Mouse (Mus musculus) hindbrain, embryonic 11.5 days (tissue): ENCODE results near the gene Apol9b. TPM values are rescaled to one million over a fixed set of nuclear protein-coding genes. Genes with fewer than 3 reads are reported as not detected.
"Not testable (repeated sequence)": the region's sequence is repeated elsewhere in the genome, so short reads cannot be mapped to it uniquely, and the experiment has no call there.

Experiments used
- ATAC-seq: fragments of 200-750 bp; cut with Nextera tagmentation; 2 replicates; pipeline ENCODE4 v1.8.0; 2017; ENCODE audit warnings: mild to moderate bottlenecking, moderate TSS enrichment, moderate library complexity; ENCODE audit not compliant: low FRiP score
- DNase-seq: peaks from one replicate; pipeline ENCODE4 v3.0.0-alpha.2; 2015; ENCODE audit warnings: low spot score
- H3K27ac ChIP-seq: fragments of 300-500 bp; sonication (generic); 2 replicates; pipeline ENCODE4 v1.5.1; 2014; ENCODE audit warnings: mild to moderate bottlenecking, low read depth, low read length
- H3K27me3 ChIP-seq: fragments of 300-500 bp; sonication (generic); 2 replicates; pipeline ENCODE4 v1.6.1; 2014; ENCODE audit warnings: mild to moderate bottlenecking, low read length, moderate library complexity, mixed read lengths; ENCODE audit not compliant: control insufficient read depth, insufficient read depth
- H3K36me3 ChIP-seq: fragments of 300-500 bp; sonication (generic); 2 replicates; pipeline ENCODE4 v1.6.1; 2014; ENCODE audit warnings: mild to moderate bottlenecking, low read length, moderate library complexity, mixed read lengths; ENCODE audit not compliant: control insufficient read depth, insufficient read depth
- H3K4me1 ChIP-seq: fragments of 300-500 bp; sonication (generic); replicated peaks from 2 replicates; pipeline ENCODE4 v1.6.1; 2014; ENCODE audit warnings: low read length, mixed read lengths; ENCODE audit not compliant: control insufficient read depth, insufficient read depth
- H3K4me2 ChIP-seq: fragments of 300-500 bp; sonication (generic); replicated peaks from 2 replicates; pipeline ENCODE4 v1.6.1; 2014; ENCODE audit warnings: mild to moderate bottlenecking, low read depth, low read length
- H3K4me3 ChIP-seq: fragments of 300-500 bp; sonication (generic); 2 replicates; pipeline ENCODE4 v1.5.1; 2014; ENCODE audit warnings: low read depth, low read length
- H3K9ac ChIP-seq: fragments of 300-500 bp; sonication (generic); 2 replicates; pipeline ENCODE4 v1.6.1; 2014; ENCODE audit warnings: low read depth, low read length
- H3K9me3 ChIP-seq: fragments of 300-500 bp; sonication (generic); 2 replicates; pipeline ENCODE4 v1.6.1; 2016; ENCODE audit warnings: low read length; ENCODE audit not compliant: control insufficient read depth
- WGBS: fragments of 180-500 bp; shearing (Covaris S2); extraction: QIAGEN DNeasy Blood & Tissue Kit; methylation state at CpG from one replicate; pipeline ENCODE4 v1.1.7; 2014; 5-methylcytosine and 5-hydroxymethylcytosine counted together
- polyA plus RNA-seq: library from polyadenylated mRNA; unstranded; fragments of >200 nt; fragmentation: Nextera tagmentation; extraction: Ambion mirVana; gene quantifications from 2 replicates; pipeline ENCODE4 v1.2.1, GENCODE M21; 2014

Gene Apol9b
- polyA plus RNA-seq, 1 experiment from 2014 or later = not detected

DNA sequence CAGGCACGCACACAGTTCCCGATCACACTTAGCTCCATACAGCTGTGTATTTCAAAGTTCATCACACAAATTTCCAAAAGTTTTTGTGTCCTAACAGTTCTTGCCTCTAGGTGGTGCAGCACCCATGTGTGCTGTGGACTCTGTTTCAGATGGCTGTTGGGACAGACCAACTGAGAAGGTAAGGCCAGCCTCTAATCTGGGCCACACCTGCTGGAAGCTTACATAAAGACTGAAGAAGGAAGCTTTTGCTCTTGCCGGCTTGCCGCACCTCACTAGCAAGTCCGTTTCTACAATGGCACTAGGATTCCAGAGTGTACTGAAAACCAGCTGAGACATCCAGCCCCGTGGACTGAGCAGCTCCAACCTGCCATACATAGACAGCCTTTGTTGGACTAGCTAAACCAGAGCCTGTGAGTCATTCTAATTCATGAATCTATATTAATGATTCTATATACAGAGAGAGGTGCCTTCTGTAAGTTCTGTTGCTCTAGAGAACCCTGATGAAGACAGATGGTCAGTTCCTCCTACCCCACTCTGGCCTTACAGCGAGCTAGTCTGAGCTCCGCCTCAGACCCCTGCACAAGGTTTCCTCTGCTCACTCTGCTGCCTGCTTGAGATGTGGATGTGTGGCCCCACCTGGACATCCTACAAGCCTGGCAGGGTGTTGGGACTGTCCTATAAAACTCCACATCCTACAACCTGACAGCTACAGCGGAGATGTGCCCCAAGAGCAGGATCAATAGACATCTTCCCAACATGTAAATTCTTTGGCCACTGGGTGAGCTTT lies 11.9 kb downstream of the Apol9b start:
- H3K4me1 ChIP-seq = no peaks in the 10 kb centered on the region
- H3K27ac ChIP-seq = no peak overlapping the region
- ATAC-seq = no peak
- H3K9ac ChIP-seq = no peak overlapping the region
- DNase-seq = no peak
- WGBS = 82% methylated on average over 9 of the region's 9 CpGs
- no peaks in the 10 kb centered on the region for H3K36me3 ChIP-seq
- no peak overlapping the region for H3K4me2 ChIP-seq
- H3K9me3 ChIP-seq = no peaks in the 10 kb centered on the region
- no peaks in the 10 kb centered on the region for H3K27me3 ChIP-seq
- no peak overlapping the region for H3K4me3 ChIP-seq

DNA sequence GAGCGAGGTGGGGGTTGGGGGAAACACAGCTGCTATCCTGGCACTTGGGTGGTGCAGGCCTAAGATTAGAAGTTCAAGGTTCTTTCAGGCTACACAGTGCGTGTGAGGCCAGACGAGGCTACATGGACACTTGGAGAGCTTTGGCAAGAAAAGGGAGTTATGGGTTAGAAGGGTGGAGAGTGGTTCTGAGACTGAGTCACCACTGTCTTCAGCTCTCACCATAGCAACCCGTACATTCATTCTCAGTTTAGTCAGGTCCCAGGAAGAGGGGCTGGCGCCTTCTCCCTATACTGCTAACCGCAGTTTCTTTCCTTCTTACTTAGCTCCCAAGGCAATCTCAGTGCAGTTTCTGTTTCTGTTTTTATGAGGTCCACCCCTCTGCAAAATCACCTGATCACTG lies 12.7 kb downstream of the Apol9b start:
- not testable (repeated sequence) for H3K4me1 ChIP-seq, ATAC-seq, H3K9me3 ChIP-seq, H3K27ac ChIP-seq, DNase-seq, H3K4me2 ChIP-seq, H3K27me3 ChIP-seq, H3K4me3 ChIP-seq, H3K9ac ChIP-seq, H3K36me3 ChIP-seq
- WGBS = 90% methylated on average over 6 of the region's 6 CpGs

DNA sequence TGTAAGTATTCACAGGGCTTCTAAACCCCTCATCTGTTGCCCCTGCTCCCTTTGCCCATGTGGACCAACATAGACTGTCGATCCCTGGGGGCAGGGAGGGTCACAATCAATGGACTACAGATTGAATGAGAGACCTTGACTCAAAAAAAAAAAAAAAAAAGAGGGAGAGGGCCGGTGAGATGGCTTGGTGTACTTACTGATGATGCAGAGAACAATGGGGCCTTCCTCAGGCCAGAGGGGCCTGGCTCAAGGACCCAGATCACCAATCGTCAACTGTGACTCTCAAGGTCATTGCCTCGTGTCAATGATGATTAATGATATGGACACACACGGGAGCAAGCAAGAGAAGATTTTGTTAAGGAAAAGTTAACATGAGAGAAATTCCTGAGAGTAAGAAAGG lies 15.8 kb downstream of the Apol9b start:
- 46% methylated on average over 5 of the region's 5 CpGs for WGBS
- Histone ChIP-seq H3K4me2 (no peak overlapping the region), H3K9me3 (no peaks in the 10 kb centered on the region), H3K4me1 (no peaks in the 10 kb centered on the region), H3K27me3 (no peaks in the 10 kb centered on the region), H3K4me3 (no peak overlapping the region), H3K27ac (no peak overlapping the region), H3K9ac (no peak overlapping the region), H3K36me3 (no peaks in the 10 kb centered on the region)
- DNase-seq = no peak
- ATAC-seq = no peak

DNA sequence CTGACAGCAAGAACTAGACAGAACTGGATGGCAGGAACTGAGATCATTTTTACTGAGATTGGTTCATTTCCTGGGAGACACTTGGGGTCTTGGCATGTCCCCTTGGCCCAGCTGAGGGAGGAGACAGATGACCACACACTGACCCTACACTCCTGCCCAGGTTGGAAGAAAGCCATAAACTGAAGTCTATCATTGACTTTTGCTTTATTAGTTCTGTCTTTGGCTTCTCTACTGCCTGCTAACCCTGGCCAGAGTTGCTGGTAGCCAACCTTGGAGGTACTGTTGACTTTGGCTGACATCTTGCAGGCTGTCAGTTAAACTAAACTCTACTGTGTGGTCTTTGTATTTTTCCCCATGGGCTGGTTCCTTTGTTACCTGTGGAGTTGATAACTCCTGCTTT lies 16.2 kb downstream of the Apol9b start:
- H3K4me2 ChIP-seq = no peak overlapping the region
- H3K9ac ChIP-seq = no peak overlapping the region
- ATAC-seq (no peak), DNase-seq (no peak)
- H3K4me1 ChIP-seq = no peaks in the 10 kb centered on the region
- H3K27ac ChIP-seq = no peak overlapping the region
- no peaks in the 10 kb centered on the region for H3K36me3 ChIP-seq
- H3K27me3 ChIP-seq = no peaks in the 10 kb centered on the region
- H3K9me3 ChIP-seq = no peaks in the 10 kb centered on the region
- no peak overlapping the region for H3K4me3 ChIP-seq

DNA sequence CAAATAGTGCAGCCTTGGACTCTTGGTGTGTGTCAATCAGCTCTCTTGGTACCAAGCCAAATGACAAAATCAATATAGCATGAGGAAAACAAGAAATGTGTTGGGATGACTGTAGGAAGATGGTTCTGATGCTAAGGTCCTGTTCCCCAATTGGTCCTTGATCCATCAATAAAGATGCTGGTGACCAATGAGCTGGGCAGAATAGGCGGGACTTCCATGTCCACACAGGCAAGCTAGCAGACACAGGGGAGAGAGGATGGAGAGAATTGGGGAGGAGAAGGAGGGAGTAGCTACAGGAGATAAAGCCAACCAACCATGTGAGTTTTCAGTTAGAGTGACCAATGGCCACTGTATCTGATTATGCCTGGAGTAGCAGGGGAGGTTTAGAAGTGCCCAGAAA lies 17.5 kb downstream of the Apol9b start:
- ATAC-seq = no peak
- no peaks in the 10 kb centered on the region for H3K9me3 ChIP-seq
- no peak overlapping the region for H3K27ac ChIP-seq
- no peaks in the 10 kb centered on the region for H3K4me1 ChIP-seq
- DNase-seq = no peak
- no peak overlapping the region for H3K4me3 ChIP-seq
- H3K4me2 ChIP-seq = no peak overlapping the region
- no peaks in the 10 kb centered on the region for H3K27me3 ChIP-seq
- H3K9ac ChIP-seq = no peak overlapping the region
- H3K36me3 ChIP-seq = no peaks in the 10 kb centered on the region
- WGBS = 90% methylated on average over 1 of the region's 1 CpGs

DNA sequence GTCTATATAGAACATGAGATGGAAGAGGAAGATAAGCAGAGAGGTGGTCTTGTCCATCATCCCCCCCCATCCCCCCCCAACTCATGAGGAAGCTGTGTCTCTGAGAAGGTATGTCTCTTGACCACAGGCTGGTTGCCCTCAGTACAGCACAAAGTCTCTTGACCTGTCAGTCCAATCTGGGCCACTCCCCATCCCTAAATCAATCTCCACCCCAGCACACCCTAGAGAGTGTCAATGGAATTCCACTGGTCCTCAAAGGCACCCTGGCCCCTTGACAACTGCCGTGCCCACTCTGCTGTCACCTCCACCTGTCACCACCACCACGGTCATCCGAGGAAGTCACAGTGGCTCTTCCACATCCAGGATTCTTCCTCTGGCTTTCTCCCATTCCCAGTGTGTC lies 19.6 kb downstream of the Apol9b start:
- Histone ChIP-seq H3K9me3 (no peaks in the 10 kb centered on the region), H3K36me3 (no peaks in the 10 kb centered on the region), H3K4me1 (no peaks in the 10 kb centered on the region), H3K4me2 (no peak overlapping the region), H3K9ac (no peak overlapping the region), H3K4me3 (no peak overlapping the region), H3K27ac (no peak overlapping the region), H3K27me3 (no peaks in the 10 kb centered on the region)
- WGBS = 87% methylated on average over 3 of the region's 3 CpGs
- no peak for ATAC-seq
- no peak for DNase-seq

DNA sequence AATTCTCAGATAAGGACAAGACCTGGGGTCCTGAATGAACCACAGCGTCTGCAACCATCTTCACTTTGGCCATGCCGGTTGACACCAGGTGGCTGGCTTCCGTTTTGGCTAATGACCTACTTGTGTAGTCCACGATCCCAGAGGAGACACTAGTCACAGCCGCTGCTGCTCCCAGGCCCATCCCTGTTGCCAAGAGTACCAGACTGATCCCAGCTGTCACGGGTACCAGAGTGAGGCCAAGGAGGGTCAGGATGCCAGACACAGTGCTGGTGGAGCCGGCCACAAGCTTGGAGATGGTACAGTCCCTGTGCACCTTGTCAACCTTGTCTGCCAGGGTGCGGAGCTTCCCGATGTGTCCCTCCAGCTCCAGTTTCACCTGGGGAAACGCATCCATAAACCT lies 20.9 kb downstream of the Apol9b start:
- Histone ChIP-seq H3K9me3 (no peaks in the 10 kb centered on the region), H3K27me3 (no peaks in the 10 kb centered on the region), H3K4me2 (no peak overlapping the region), H3K4me3 (no peak overlapping the region), H3K27ac (no peak overlapping the region), H3K9ac (no peak overlapping the region), H3K36me3 (no peaks in the 10 kb centered on the region), H3K4me1 (no peaks in the 10 kb centered on the region)
- ATAC-seq = no peak
- no peak for DNase-seq
- 94% methylated on average over 10 of the region's 10 CpGs for WGBS

DNA sequence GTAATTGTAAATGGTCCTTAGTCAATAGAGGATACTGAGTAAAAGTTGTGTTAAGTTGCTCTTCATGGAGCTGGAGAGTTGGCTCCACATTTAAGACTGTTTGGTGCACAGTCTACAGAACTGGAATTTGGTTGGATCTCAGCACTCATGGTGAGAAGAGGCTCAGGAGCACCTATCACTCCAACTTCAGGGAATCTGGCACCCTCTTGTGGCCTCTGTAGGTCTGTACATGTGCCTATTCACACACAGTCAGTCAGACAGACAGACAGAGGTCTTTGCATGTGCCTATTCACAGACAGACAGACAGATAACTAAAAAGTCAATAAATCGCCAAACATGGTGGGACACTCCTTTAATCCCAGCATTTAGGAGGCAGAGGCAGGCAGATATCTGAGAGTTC lies 21.6 kb downstream of the Apol9b start:
- Histone ChIP-seq H3K4me3 (no peak overlapping the region), H3K4me2 (no peak overlapping the region), H3K9me3 (no peaks in the 10 kb centered on the region), H3K9ac (no peak overlapping the region), H3K36me3 (no peaks in the 10 kb centered on the region), H3K27me3 (no peaks in the 10 kb centered on the region), H3K27ac (no peak overlapping the region), H3K4me1 (no peaks in the 10 kb centered on the region)
- ATAC-seq (no peak), DNase-seq (no peak)
- 38% methylated on average over 1 of the region's 1 CpGs for WGBS

DNA sequence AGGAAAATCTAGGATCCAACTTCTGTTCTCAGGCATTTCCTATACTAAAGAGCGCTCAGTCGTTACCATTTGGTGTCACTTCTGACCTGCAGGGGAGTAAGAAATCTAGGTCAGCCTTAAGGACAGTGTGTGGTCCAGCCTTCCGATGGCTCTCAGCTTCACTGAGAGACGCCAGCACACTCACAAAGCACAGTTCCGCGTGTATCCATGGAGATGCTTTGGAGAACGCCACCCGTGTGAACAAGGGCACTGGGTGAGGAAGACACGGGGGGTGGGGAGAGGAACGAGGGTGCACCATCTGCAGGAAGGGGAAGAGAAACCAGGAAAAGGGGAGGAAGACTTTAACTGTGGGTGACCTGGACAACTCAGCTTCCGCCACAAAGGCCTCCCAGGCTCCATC lies 23.6 kb downstream of the Apol9b start:
- Histone ChIP-seq H3K36me3 (no peaks in the 10 kb centered on the region), H3K9me3 (no peaks in the 10 kb centered on the region), H3K4me3 (no peak overlapping the region), H3K4me1 (0 out of 2 replicates have a peak, but pooled peaks cover 2% of the 10 kb centered on the region), H3K4me2 (no peak overlapping the region), H3K27ac (no peak overlapping the region), H3K27me3 (no peaks in the 10 kb centered on the region), H3K9ac (no peak overlapping the region)
- ATAC-seq (no peak), DNase-seq (no peak)
- 58% methylated on average over 11 of the region's 11 CpGs for WGBS
